Mouse (Mus musculus): ENCODE results near the gene Slc16a8. TPM values are rescaled to one million over a fixed set of nuclear protein-coding genes. Genes with fewer than 3 reads are reported as not detected.

The Slc16a8 gene
- polyA plus RNA-seq, 1 experiment from 2014 or later = 0.13 TPM

DNA sequence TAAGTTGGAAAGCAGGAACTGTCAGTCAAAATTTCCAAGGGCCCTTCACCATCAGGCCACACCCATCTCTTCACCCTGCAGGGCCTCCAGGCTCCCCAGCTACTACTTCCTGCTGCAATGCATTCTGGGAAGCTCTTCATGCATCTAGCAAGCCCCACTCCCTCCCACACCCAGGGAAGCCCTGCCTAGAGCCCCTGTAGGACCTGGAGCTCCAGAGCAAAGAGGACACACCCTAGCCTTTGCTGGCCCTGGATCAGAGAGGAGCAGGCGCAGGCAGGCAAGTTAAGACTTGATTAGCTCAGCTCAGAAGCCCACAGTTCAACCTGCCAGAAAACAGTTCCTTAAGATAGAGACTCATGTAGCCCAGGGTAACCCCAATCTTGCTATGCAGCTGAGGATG is 26.8 kb upstream of the Slc16a8 start:
- WGBS = 65% methylated on average over 1 of the region's 1 CpGs
- peak; percentile 94 for DNase-seq (ENCODE audit: low spot score)
- TF ChIP-seq CTCF (IDR thresholded peaks at IDR 0.05) (no peak), EP300 (IDR thresholded peaks at IDR 0.05) (0 out of 2 replicates have a peak, but pooled peaks have one; percentile 18)
- no peaks in the 10 kb centered on the region for H3K9me3 ChIP-seq (ENCODE audit: low read length)
- peak; percentile 93 for ATAC-seq
- H3K27ac ChIP-seq (ENCODE audit: low read length) = peak overlapping the region; percentile 29
- 0 out of 2 replicates have a peak, but pooled peaks cover 3% of the 10 kb centered on the region for H3K4me1 ChIP-seq (ENCODE audit: insufficient read depth, low read depth, low read length)
- no peak overlapping the region for H3K4me2 ChIP-seq (replicated peaks; ENCODE audit: low read depth, low read length)
- no peaks in the 10 kb centered on the region for H3K27me3 ChIP-seq (replicated peaks; ENCODE audit: insufficient read depth, low read length)
- no peak overlapping the region for H3K4me3 ChIP-seq (ENCODE audit: low read depth, low read length)
- no peak overlapping the region for H3K9ac ChIP-seq (replicated peaks; ENCODE audit: low read depth)
- H3K36me3 ChIP-seq (ENCODE audit: insufficient read depth, low read length) = no peaks in the 10 kb centered on the region

DNA sequence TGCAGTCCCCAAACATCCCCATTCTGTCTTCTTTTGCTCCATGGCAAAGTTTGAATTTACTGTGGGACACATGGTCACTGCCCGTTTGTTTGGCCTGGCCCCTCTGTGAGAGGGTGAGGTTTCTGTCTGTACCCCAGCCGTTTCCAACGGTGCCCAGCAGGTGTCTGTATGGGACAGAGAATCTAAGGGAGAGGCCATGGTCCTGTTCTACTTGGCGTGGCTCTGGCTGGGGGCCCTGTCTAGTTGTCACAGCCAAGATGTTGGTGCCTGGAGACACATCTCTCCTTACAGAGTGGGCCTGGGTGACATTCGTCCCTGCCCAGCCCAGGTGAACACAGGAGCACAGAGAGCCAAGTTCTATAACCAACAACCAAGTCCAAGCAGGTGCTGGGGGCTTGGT is 26.3 kb upstream of the Slc16a8 start:
- TF ChIP-seq EP300 (IDR thresholded peaks at IDR 0.05) = no peak
- peak; percentile 70 for TF ChIP-seq CTCF (IDR thresholded peaks at IDR 0.05)
- no peak overlapping the region for H3K27ac ChIP-seq (ENCODE audit: low read length)
- H3K9ac ChIP-seq (replicated peaks; ENCODE audit: low read depth) = no peak overlapping the region
- ATAC-seq (peak; percentile 66), DNase-seq (ENCODE audit: low spot score) (peak; percentile 66)
- no peak overlapping the region for H3K4me3 ChIP-seq (ENCODE audit: low read depth, low read length)
- 0 out of 2 replicates have a peak, but pooled peaks cover 3% of the 10 kb centered on the region for H3K4me1 ChIP-seq (ENCODE audit: insufficient read depth, low read depth, low read length)
- H3K4me2 ChIP-seq (replicated peaks; ENCODE audit: low read depth, low read length) = no peak overlapping the region
- WGBS = 38% methylated on average over 5 of the region's 5 CpGs
- no peaks in the 10 kb centered on the region for H3K36me3 ChIP-seq (ENCODE audit: insufficient read depth, low read length)
- H3K9me3 ChIP-seq (ENCODE audit: low read length) = no peaks in the 10 kb centered on the region
- no peaks in the 10 kb centered on the region for H3K27me3 ChIP-seq (replicated peaks; ENCODE audit: insufficient read depth, low read length)

DNA sequence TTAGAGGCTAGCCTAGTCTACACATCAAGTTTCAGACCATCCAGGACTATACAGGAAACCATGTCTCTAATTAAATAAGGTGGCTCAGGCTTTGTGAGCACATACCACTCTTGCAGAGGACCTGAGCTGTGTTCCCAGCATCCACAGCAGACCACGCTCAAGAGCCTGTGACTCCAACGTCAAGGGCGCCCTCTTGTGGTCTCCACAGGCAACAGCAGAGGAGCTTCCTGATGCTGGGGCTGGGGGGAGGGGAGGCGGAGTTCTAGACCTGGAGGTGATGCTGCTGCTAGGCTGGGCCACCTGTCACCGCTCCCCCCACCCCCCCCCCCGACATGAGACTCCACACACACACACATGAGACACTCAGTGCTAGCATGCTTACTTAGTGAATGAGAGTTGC is 25.6 kb upstream of the Slc16a8 start:
- peak; percentile 72 for TF ChIP-seq CTCF (IDR thresholded peaks at IDR 0.05)
- TF ChIP-seq EP300 (IDR thresholded peaks at IDR 0.05) = no peak
- DNase-seq (ENCODE audit: low spot score) = peak; percentile 38
- Histone ChIP-seq H3K4me1 (ENCODE audit: insufficient read depth, low read depth, low read length) (0 out of 2 replicates have a peak, but pooled peaks cover 3% of the 10 kb centered on the region), H3K4me2 (replicated peaks; ENCODE audit: low read depth, low read length) (no peak overlapping the region), H3K9ac (replicated peaks; ENCODE audit: low read depth) (no peak overlapping the region), H3K36me3 (ENCODE audit: insufficient read depth, low read length) (no peaks in the 10 kb centered on the region), H3K27ac (ENCODE audit: low read length) (no peak overlapping the region), H3K9me3 (ENCODE audit: low read length) (no peaks in the 10 kb centered on the region), H3K4me3 (ENCODE audit: low read depth, low read length) (no peak overlapping the region), H3K27me3 (replicated peaks; ENCODE audit: insufficient read depth, low read length) (no peaks in the 10 kb centered on the region)
- WGBS = 21% methylated on average over 6 of the region's 6 CpGs
- no peak for ATAC-seq

DNA sequence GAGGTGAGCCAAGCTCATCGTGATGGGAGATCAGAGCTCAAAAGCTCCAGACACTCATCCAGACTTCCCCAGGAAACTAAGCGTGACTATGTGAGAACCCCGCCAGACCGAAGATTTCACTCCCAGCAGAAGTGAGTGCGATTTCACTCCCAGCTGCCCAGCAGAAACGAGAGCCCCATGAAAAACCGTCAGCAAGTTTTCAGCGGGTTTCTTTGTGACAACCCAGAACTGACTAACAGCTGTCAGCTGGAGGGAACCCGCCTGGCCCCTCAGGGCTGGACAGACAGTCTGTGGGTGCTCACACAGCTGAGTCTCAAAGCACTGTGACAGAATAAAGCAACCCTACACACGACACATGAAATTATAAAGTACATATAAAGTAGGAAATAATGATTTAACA is 23.2 kb upstream of the Slc16a8 start:
- 0 out of 2 replicates have a peak, but pooled peaks cover 3% of the 10 kb centered on the region for H3K4me1 ChIP-seq (ENCODE audit: insufficient read depth, low read depth, low read length)
- WGBS = 44% methylated on average over 10 of the region's 10 CpGs
- no peak overlapping the region for H3K4me2 ChIP-seq (replicated peaks; ENCODE audit: low read depth, low read length)
- H3K9ac ChIP-seq (replicated peaks; ENCODE audit: low read depth) = no peak overlapping the region
- no peaks in the 10 kb centered on the region for H3K9me3 ChIP-seq (ENCODE audit: low read length)
- TF ChIP-seq EP300 (IDR thresholded peaks at IDR 0.05) (no peak), CTCF (IDR thresholded peaks at IDR 0.05) (no peak)
- H3K4me3 ChIP-seq (ENCODE audit: low read depth, low read length) = no peak overlapping the region
- ATAC-seq (peak; percentile 18; the same call in 1 of the 2 replicates), DNase-seq (ENCODE audit: low spot score) (peak; percentile 58)
- H3K27me3 ChIP-seq (replicated peaks; ENCODE audit: insufficient read depth, low read length) = no peaks in the 10 kb centered on the region
- H3K27ac ChIP-seq (ENCODE audit: low read length) = no peak overlapping the region
- H3K36me3 ChIP-seq (ENCODE audit: insufficient read depth, low read length) = no peaks in the 10 kb centered on the region

DNA sequence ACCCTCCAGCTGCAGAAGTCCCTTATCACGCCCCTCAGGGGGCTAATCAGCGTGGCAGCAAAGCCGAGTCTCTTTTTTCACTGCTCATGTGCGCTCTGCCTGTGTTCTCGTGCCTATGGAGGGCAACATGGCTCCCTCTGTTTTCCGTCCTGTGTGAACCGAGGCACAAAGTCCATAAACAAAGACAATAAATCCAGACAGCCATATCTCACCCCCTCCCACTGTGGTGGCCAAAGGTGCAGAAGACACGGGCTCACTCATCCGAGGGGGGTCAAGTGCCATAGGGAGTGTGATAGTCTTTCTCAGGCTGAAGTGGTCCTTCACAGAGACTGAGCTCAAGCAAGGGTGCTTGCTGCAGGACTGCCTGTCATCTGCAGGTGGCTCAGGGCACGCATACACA is 18.5 kb upstream of the Slc16a8 start:
- Histone ChIP-seq H3K4me3 (ENCODE audit: low read depth, low read length) (no peak overlapping the region), H3K27me3 (replicated peaks; ENCODE audit: insufficient read depth, low read length) (no peaks in the 10 kb centered on the region)
- WGBS = 57% methylated on average over 10 of the region's 10 CpGs

DNA sequence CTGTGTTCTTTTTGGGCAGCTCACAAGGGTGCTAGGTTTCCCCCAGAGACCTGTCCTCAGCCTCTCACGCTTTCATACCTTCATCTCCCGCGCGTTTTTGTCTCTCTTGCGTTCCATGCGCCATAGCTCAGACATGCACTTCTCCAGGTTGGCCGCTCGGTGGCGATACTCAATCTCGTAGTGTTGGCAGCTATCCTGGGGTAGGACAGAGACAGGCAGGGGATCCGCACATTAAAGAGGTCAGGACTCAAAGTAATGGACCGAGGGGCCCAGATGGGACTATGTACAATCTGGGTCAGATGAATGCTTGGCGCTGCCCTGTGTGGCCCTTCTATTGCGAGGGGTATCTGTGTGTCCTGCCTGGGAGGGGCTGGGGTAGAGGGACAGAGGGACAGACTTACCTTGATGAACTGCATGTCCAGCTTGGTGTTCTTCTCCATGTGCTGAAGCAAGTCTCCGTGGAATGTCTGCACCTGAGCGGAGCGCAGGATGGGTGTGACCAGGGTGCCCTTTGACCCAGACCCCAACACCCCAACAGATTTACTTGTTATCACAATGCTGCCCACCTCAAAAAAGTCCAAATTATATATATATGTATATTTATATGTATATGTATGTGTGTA is 16.7 kb upstream of the Slc16a8 start:
- DNase-seq (ENCODE audit: low spot score) = peak; percentile 55
- Histone ChIP-seq H3K27me3 (replicated peaks; ENCODE audit: insufficient read depth, low read length) (no peaks in the 10 kb centered on the region), H3K36me3 (ENCODE audit: insufficient read depth, low read length) (no peaks in the 10 kb centered on the region), H3K9ac (replicated peaks; ENCODE audit: low read depth) (no peak overlapping the region), H3K4me1 (ENCODE audit: insufficient read depth, low read depth, low read length) (no peaks in the 10 kb centered on the region), H3K4me2 (replicated peaks; ENCODE audit: low read depth, low read length) (peak overlapping the region; percentile 47), H3K9me3 (ENCODE audit: low read length) (no peaks in the 10 kb centered on the region), H3K27ac (ENCODE audit: low read length) (no peak overlapping the region), H3K4me3 (ENCODE audit: low read depth, low read length) (no peak overlapping the region)
- WGBS = 15% methylated on average over 17 of the region's 17 CpGs
- no peak for TF ChIP-seq EP300 (IDR thresholded peaks at IDR 0.05)
- TF ChIP-seq CTCF (IDR thresholded peaks at IDR 0.05) = peak; percentile 80
- ATAC-seq = peak; percentile 15; the same call in 1 of the 2 replicates

More for the DNA sequence above, 18.5 kb upstream of the Slc16a8 start:
- no peak overlapping the region for H3K9ac ChIP-seq (replicated peaks; ENCODE audit: low read depth)
- no peaks in the 10 kb centered on the region for H3K4me1 ChIP-seq (ENCODE audit: insufficient read depth, low read depth, low read length)
- no peak for DNase-seq (ENCODE audit: low spot score)
- no peak for ATAC-seq
- no peaks in the 10 kb centered on the region for H3K36me3 ChIP-seq (ENCODE audit: insufficient read depth, low read length)
- TF ChIP-seq CTCF (IDR thresholded peaks at IDR 0.05) (no peak), EP300 (IDR thresholded peaks at IDR 0.05) (no peak)
- no peak overlapping the region for H3K27ac ChIP-seq (ENCODE audit: low read length)
- H3K9me3 ChIP-seq (ENCODE audit: low read length) = no peaks in the 10 kb centered on the region
- no peak overlapping the region for H3K4me2 ChIP-seq (replicated peaks; ENCODE audit: low read depth, low read length)

Data from lung, postnatal 0 days (tissue).